ENCODE assay signal across 18 mouse cellular contexts in genomic region chr15:83038812-83039211, GRCm38 (mm10). TPM values are rescaled to one million over a fixed set of nuclear protein-coding genes. Genes with fewer than 3 reads are reported as not detected.
DNase-seq lines count a peak whose midpoint lies in the region; TF ChIP-seq lines count a peak whose summit lies in the region.
"Had no signal": no experiment of that assay in that cellular context is flagged by ENCODE, and none has a peak within 500 bp of the region (broad histone marks: within the 10 kb centered on the region; RNA-seq: fewer than 3 reads in every experiment).

No protein-coding gene starts in this region.

- TF ChIP-seq EP300 in ES-Bruce4 (IDR thresholded peaks at IDR 0.05; ENCODE audit: insufficient read depth, low read depth, low read length): peak; percentile 75; the same call in 1 of the 2 replicates

- H3K27me3 ChIP-seq in kidney, adult 2 months (replicated peaks; ENCODE audit: control insufficient read depth, insufficient read depth, low read length): no peaks in the 10 kb centered on the region
- H3K27me3 ChIP-seq in ES-Bruce4 (ENCODE audit: control insufficient read depth, insufficient read depth, low read length, poor library complexity, severe bottlenecking): no peaks in the 10 kb centered on the region
- no peaks in the 10 kb centered on the region for H3K27me3 ChIP-seq in small intestine, adult 2 months (ENCODE audit: control insufficient read depth, insufficient read depth, low read length)

- H3K27ac ChIP-seq in kidney, adult 2 months (ENCODE audit: insufficient read depth, low read depth, low read length): no peak overlapping the region
- H3K27ac ChIP-seq in ES-Bruce4 (ENCODE audit: insufficient read depth, low read length): peak overlapping the region; percentile 84
- H3K27ac ChIP-seq in small intestine, adult 2 months (ENCODE audit: insufficient read depth, low read depth, low read length): peak overlapping the region; percentile 85
- H3K27ac ChIP-seq: gastrocnemius, adult 2 months; heart, embryonic 15.5 days; hindbrain, embryonic 15.5 days had no signal

- no peak overlapping the region for H3K9ac ChIP-seq in ES-Bruce4 (ENCODE audit: low read depth, poor library complexity, severe bottlenecking)
- H3K9ac ChIP-seq: embryonic facial prominence, embryonic 12.5 days; heart, embryonic 15.5 days; hindbrain, embryonic 15.5 days had no signal

- no peak overlapping the region for H3K4me3 ChIP-seq in kidney, adult 2 months (ENCODE audit: insufficient read depth, low read depth, low read length)
- H3K4me3 ChIP-seq in ES-Bruce4 (ENCODE audit: low read depth, low read length): no peak overlapping the region
- H3K4me3 ChIP-seq in small intestine, adult 2 months (ENCODE audit: low read depth, low read length): no peak overlapping the region
- H3K4me3 ChIP-seq: embryonic facial prominence, embryonic 12.5 days; gastrocnemius, adult 2 months; heart, embryonic 15.5 days; hindbrain, embryonic 15.5 days had no signal

- TF ChIP-seq POLR2A in kidney, adult 2 months (IDR thresholded peaks at IDR 0.05; ENCODE audit: low read depth, low read length): no peak
- TF ChIP-seq POLR2A in ES-Bruce4 (IDR thresholded peaks at IDR 0.05; ENCODE audit: insufficient read depth, low read length): no peak
- no peak for TF ChIP-seq POLR2A in small intestine, adult 2 months (IDR thresholded peaks at IDR 0.05; ENCODE audit: low read depth, low read length)

- peak; percentile 25 to 50 for DNase-seq in heart, adult 18-20 months
- DNase-seq in heart, postnatal 4 days: no peak
- DNase-seq in kidney, adult 2 months: peak; percentile 21
- no peak for DNase-seq in kidney, adult 11 months
- DNase-seq in adrenal gland, adult 18-20 months (ENCODE audit: low spot score in 2 of 2): no peak
- DNase-seq: adrenal gland, adult 8-10 months; adrenal gland, postnatal 36 days; cerebellum, adult 2 months; cerebellum, postnatal 14 days; embryo, embryonic 11 days; gastrocnemius, adult 2 months; gastrocnemius, postnatal 25 days; kidney, adult 8-10 months had no signal

- 75% methylated on average over 3 of the region's 3 CpGs for WGBS in kidney, adult 2 months
- 30% methylated on average over 3 of the region's 3 CpGs for WGBS in small intestine, adult 2 months

- H3K36me3 ChIP-seq in kidney, adult 2 months (ENCODE audit: control insufficient read depth, insufficient read depth, low read length): no peaks in the 10 kb centered on the region
- no peaks in the 10 kb centered on the region for H3K36me3 ChIP-seq in ES-Bruce4 (ENCODE audit: control insufficient read depth, insufficient read depth, low read length, poor library complexity, severe bottlenecking)
- H3K36me3 ChIP-seq in small intestine, adult 2 months (ENCODE audit: control insufficient read depth, insufficient read depth, low read length): no peaks in the 10 kb centered on the region
- H3K36me3 ChIP-seq: embryonic facial prominence, embryonic 12.5 days; heart, embryonic 15.5 days; hindbrain, embryonic 15.5 days had no signal

- no peaks in the 10 kb centered on the region for H3K4me1 ChIP-seq in kidney, adult 2 months (ENCODE audit: control insufficient read depth, insufficient read depth, low read length)
- H3K4me1 ChIP-seq in ES-Bruce4 (ENCODE audit: control insufficient read depth, insufficient read depth, low read length): peaks cover 17% of the 10 kb centered on the region
- peaks cover 44% of the 10 kb centered on the region for H3K4me1 ChIP-seq in small intestine, adult 2 months (ENCODE audit: control insufficient read depth, insufficient read depth, insufficient read length, low read length)

- no peaks in the 10 kb centered on the region for H3K9me3 ChIP-seq in ES-Bruce4 (replicated peaks; ENCODE audit: control insufficient read depth, insufficient read depth, low read length, poor library complexity, severe bottlenecking)
- H3K9me3 ChIP-seq: embryonic facial prominence, embryonic 12.5 days; heart, embryonic 15.5 days; hindbrain, embryonic 15.5 days had no signal

- no peak for TF ChIP-seq CTCF in kidney, adult 2 months (conservative IDR thresholded peaks at IDR 0.05; ENCODE audit: insufficient read depth, insufficient read length, low read depth, low read length)
- TF ChIP-seq CTCF in ES-Bruce4 (IDR thresholded peaks at IDR 0.05; ENCODE audit: low read depth, low read length): no peak
- no peak for TF ChIP-seq CTCF in small intestine, adult 2 months (IDR thresholded peaks at IDR 0.05; ENCODE audit: extremely low read depth, insufficient read length, insufficient replicate concordance, low read depth, low read length)

RNA-seq across cellular contexts. Expression of gene Nfam1, which starts 5.7 kb away (rescaled TPM):
- 1 to 10 TPM; 1.5 to 2.0 TPM for total RNA-seq in heart, adult 18-20 months (2021)
- total RNA-seq in heart, postnatal 4 days (2021): 1 to 10 TPM in 1 of 2 experiments, under 1 TPM in 1; 0.98 to 1.4 TPM
- 2.2 and 2.9 TPM in 2 replicates for polyA plus RNA-seq in kidney, adult 2 months (2012; rRNA removed)
- 3.3 and 5.8 TPM in 2 replicates for polyA plus RNA-seq in ES-Bruce4 (2011; ENCODE audit: insufficient read depth, insufficient read length, low read depth, missing spikeins)
- polyA plus RNA-seq in small intestine, adult 2 months (2012; rRNA removed): 2.1 TPM in 2 replicates
- total RNA-seq in adrenal gland, adult 18-20 months (2021): 1 to 10 TPM; 3.2 to 4.1 TPM

RNA-seq across cellular contexts. Expression of gene Serhl, which starts 50.5 kb away (rescaled TPM):
- total RNA-seq in heart, adult 18-20 months (2021): 10 to 100 TPM; 46.1 to 55.5 TPM
- total RNA-seq in heart, postnatal 4 days (2021): 10 to 100 TPM; 73.2 to 74.7 TPM
- 106 and 124 TPM in 2 replicates for polyA plus RNA-seq in kidney, adult 2 months (2012; rRNA removed)
- polyA plus RNA-seq in ES-Bruce4 (2011; ENCODE audit: insufficient read depth, insufficient read length, low read depth, missing spikeins): 20.5 and 20.7 TPM in 2 replicates
- polyA plus RNA-seq in small intestine, adult 2 months (2012; rRNA removed): 51.2 and 133 TPM in 2 replicates
- 10 to 100 TPM; 47.9 to 53.1 TPM for total RNA-seq in adrenal gland, adult 18-20 months (2021)

RNA-seq across cellular contexts. Expression of gene Tcf20, which starts 51.1 kb away (rescaled TPM):
- 10 to 100 TPM; 48.2 to 56.6 TPM for total RNA-seq in heart, adult 18-20 months (2021)
- 10 to 100 TPM; 71.1 to 78.7 TPM for total RNA-seq in heart, postnatal 4 days (2021)
- polyA plus RNA-seq in kidney, adult 2 months (2012; rRNA removed): 17.8 and 18.1 TPM in 2 replicates
- polyA plus RNA-seq in ES-Bruce4 (2011; ENCODE audit: insufficient read depth, insufficient read length, low read depth, missing spikeins): 104 and 108 TPM in 2 replicates
- polyA plus RNA-seq in small intestine, adult 2 months (2012; rRNA removed): 8.3 and 20.0 TPM in 2 replicates
- 10 to 100 TPM; 84.4 to 91.1 TPM for total RNA-seq in adrenal gland, adult 18-20 months (2021)

Comparison
In these comparisons a context has a peak if more than half of its experiments do, and no peak if none do; other contexts are left out.
1. DNase-seq: peak in heart, adult 18-20 months (2 of 2) and kidney, adult 2 months (single experiment); none in heart, postnatal 4 days (single experiment), kidney, adult 11 months (single experiment) and adrenal gland, adult 18-20 months (0 of 2).